Mouse (Mus musculus) brain, adult 2 months (tissue): ENCODE results near the gene Hk1.

Experiments used
- DNase-seq: peaks from one replicate; pipeline ENCODE4 v3.0.0; 2011; ENCODE audit warnings: low read depth, low spot score

The Hk1 gene

DNA sequence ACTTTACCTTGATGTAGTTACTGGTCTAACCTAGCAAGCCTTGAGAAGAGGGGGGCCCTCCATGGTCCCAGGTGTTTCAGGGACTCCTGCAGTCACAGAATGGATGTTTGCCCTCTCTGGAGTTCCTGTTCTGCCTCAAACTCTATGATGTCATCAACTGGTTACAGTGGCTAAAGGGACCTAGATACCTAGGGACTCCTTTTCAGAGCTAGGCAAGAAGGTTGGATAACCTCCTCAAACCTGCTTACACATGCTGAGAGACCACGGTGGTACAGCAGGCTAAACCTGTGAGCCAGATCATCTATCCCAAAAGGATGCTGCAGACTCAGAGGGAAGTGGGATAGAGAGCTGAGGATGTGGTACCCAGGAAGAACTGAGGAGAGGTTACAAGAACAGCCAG lies at the start of gene Hk1:
Hk1 (minus strand) TSS at position 101 of the 400 bp plus-strand sequence.
- DNase-seq: no peak

- no peak for DNase-seq
Observed at GRCm38 (mm10) chr10:62425081-62425871, 45.6 kb upstream of the Hk1 start.

DNA sequence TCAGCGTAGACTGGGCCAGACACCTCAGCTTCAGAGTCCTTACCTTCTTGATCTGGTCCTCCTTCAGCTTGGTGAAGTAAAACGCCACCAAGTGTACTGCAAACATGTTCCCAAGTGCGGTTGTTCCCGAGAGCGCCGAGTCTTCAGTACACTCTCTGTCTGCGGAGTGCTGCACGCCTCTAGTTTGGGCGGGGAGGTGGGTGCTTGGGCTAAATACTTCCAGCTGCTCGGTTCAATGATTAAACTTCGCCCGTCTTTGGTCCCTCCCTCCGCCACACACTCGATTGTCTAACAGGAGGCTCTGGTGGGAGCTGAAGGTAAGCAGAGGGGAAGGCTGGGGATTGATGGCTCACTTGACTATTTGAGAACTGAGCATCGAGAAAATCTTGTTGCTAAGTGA lies 42.5 kb upstream of the Hk1 start, which contains the start of gene Hkdc1:
Hkdc1 (minus strand) TSS at position 237 of the 400 bp plus-strand sequence.
- DNase-seq: peak; percentile 13

- DNase-seq: no peak
Observed at GRCm38 (mm10) chr10:62421127-62421526, 41.4 kb upstream of the Hk1 start.

- no peak for DNase-seq
Observed at GRCm38 (mm10) chr10:62420399-62420798, 40.7 kb upstream of the Hk1 start.

GRCm38 (mm10) chr10:62419422-62419821 lies 39.7 kb upstream of the Hk1 start:
- no peak for DNase-seq

DNA sequence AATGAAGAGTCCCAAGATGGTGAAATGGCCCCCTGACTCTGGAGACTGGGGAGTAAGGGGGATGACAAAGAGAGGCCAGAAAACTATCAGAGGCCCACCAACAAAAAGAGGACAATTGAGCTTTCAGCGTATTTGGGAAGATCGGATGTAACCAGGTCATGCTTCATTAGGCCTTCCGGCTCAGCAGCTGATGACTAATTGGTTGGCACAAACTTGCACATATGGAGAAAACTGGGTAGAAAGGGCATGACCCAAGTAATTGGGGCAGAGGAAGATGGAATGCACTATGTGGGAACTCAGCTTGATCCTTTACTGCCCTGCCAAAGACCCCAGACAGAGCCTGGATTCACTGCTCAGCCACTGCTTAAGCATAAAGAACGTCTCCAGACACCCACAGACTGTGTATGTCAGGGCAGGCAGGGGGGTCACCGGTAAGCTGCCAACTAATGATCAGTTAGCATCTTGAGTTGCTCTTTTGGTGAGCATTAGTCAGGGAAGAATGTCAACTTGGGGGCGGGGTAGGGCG lies 39.2 kb upstream of the Hk1 start:
- peak; percentile 21 for DNase-seq

DNA sequence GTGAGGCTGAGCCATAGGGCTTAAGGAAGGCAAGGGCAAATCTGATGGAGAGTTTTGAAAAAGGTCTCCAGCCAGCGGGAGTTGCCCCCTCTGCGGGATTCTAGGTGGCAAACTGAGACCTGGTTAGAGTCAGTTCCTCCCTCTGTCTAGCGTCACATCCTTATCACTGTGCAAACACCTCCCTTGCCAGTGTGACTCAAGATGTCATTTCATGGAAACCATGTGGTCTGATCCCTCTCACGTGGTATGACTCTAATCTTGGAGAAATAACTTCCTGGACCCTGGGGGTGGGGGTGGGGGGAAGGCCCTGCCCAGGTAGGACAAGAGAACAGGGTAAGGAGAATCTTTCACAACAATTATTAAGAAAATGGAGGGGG lies 33.9 kb upstream of the Hk1 start:
- DNase-seq: peak; percentile 14

GRCm38 (mm10) chr10:62412906-62413605 lies 33.3 kb upstream of the Hk1 start:
- DNase-seq: no peak

- DNase-seq: peak; percentile 75
Observed at GRCm38 (mm10) chr10:62411431-62412410, 32.0 kb upstream of the Hk1 start.

DNA sequence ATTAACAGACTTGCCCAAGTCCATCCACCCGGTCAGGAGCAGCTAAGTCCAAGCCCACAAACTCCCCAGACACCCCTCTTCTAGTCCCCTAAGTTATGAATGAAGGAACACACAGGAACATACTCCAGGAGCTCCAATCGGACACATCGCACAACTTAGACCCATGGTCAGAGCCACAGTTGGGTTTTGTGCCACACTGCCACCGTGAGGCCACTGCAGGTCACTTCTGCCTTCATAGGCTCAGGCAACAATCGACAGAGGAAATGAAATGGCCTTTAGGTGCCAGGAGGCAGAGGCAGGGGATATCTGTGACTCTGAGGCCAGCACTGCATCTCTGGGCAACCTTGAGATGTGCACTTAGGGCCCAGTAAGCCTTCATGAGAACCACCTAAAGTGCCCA lies 31.2 kb upstream of the Hk1 start:
- peak; percentile 90 for DNase-seq

GRCm38 (mm10) chr10:62404901-62405300 lies 25.2 kb upstream of the Hk1 start:
- DNase-seq: peak; percentile 33

DNA sequence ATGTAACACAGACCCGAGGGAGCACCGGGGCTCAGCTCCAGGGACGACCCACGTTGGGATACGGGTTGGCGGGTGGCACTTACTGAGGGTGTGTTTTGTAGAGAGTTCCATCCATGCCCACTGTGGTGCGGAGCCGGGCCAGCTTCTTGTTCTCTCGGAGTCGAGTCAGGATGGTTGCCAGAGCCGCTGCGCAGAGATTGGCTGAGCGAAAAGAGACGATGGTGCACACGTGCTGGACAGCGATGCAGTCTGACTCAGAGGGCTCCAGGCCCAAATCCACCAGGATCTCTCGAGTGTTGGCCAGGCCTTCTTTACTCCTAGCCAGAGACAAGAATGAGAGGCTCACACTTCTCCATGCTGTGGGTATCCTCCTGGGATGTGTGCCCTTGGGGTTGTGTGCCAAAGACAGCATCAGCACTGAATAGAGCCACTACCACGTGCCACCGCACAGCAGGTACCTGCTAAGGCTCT lies 22.0 kb upstream of the Hk1 start:
- peak; percentile 52 for DNase-seq

DNA sequence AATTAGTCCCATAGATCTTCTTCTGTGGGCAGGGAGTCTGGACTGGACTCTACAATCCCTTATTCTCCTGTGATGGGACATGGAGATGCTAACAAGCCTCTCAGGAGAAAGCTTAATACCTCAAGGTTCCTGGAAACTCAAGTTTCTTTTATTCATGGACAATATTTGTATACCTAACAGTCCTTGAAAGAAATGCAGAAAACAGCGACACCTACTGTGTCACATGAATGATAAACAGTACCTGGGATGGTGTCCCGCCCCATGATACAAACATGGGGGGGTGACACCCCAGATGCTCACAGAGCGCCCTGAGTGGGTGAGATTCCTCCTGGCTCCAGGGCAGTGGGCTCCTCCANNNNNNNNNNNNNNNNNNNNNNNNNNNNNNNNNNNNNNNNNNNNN lies 3.3 kb upstream of the Hk1 start:
- no peak for DNase-seq

DNA sequence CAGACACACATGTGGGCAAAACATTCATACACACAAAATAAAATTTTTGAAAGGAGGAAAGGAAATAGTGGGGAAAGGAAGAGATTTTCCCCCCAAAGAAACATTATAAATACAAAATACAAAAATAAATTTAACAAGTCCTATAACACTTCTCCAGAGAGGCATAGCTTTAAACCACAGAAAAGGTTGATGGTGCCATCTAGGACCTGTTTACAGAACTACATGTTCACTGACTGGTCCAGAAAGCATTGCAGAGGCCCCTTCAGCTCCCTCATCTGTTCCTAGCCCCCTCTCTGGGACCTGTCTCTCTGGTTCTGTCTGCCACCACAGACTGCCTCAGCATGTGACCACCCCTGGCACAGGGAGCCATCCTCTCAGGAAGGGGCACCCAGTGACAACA lies 1.2 kb upstream of the Hk1 start:
- DNase-seq: peak; percentile 35

DNA sequence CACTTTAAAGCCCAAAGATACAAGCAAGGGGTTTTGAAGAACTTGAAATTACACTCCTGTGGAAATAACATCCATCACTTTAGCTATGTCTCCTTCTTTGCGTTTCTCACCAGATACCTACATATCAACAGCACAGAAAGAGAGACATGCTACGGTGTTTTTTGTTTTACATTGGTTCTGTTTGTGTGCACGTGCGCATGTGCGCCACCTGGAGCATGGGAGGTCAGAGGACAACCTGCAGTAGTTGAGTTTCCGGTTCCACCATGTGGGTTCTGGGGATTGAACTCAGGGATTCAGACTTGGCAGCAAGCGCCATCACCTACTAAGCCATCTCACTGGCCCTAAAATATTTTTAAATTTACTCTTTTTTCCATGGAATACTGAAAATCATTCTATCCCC lies 20.9 kb downstream of the Hk1 start:
- no peak for DNase-seq

GRCm38 (mm10) chr10:62356105-62356730 lies 23.5 kb downstream of the Hk1 start:
- DNase-seq: peak; percentile 48

GRCm38 (mm10) chr10:62345147-62345546 lies 34.6 kb downstream of the Hk1 start:
- DNase-seq: no peak

GRCm38 (mm10) chr10:62344004-62344752 lies 35.5 kb downstream of the Hk1 start:
- DNase-seq: no peak

GRCm38 (mm10) chr10:62342512-62342911 lies 37.2 kb downstream of the Hk1 start:
- DNase-seq: no peak
